Mouse (Mus musculus): Measurements from ENCODE around the gene Onecut3.

Gene Onecut3

DNA sequence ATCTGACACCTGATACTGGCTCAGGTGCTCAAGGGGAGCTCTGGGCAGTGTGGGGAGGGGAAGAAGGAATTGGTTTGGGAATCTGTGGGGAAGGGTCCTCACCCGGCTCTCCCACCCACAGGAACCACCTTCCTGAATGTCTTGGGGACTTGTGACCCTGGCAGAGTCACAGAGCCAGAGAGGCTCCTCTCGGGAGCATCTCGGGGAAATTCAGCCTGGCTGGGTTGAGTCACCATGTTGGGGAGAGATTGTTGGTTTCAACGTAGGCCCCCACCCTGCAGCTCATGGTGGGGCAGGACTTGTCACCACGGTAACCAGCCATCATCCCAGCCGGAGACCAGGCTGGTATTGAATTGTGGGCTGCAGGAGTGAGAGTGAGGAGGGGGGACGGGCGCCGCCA is 10.1 kb downstream of the Onecut3 start:
- no peak for DNase-seq

DNA sequence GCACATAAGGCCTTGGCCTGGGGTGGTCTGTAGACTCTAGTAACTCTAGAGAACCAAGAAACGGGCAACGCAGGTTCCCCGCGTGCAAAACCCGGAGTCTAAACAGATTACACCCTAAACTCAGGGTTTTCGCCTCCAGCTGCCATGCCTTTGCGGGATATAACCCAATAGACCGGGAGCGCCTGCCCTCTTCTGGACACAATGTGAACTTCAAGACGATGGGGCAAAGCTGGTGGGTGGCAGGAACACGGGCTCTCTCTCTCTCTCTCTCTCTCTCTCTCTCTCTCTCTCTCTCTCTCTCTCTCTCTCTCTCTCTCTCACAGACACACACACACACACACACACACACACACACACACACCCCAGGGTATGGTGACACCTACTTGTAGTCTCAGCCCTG is 11.6 kb downstream of the Onecut3 start:
- peak; percentile 62 to 87 for DNase-seq

DNA sequence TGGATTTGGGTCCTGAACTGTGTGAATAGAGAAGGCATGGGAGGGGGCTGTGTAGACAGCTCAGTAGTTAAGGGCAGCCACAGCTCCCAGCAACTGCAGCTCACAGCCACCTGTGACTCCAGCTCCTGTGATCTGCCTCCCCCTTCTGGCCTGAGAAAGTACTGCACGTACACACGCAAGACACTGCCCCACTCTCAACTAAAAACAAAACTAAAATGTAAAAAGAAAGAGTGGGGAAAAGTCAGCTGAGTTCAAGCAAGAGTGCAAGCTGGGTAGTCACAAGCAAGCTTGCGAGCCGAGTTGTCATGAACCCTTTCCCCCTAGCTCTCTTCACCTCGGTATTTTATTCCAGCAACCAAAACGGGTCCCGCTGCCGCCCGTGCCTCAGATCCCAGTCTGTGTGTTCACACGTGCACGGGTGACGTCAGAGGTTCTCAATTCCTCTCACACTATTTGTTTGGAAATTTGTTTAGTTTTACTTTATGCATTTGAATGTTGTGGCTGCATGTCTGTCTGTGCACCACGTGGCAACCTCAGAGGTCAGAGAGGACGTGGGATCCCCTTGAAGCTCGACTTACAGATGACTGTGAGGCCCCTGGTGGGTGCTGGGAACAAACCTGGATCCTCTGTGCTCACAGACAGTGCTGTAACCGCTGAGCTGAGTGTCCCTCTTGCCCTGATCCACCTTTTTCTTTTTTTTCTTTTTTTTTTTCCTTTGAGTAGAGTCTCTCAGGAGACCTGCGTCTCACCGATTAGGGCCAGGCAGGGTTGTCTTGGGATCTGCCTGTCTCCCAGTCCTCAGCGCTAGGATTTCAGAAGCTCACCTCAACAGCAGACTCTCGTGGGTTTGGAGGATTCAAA is 15.0 kb downstream of the Onecut3 start:
- peak; percentile 74 to 95 for DNase-seq

DNA sequence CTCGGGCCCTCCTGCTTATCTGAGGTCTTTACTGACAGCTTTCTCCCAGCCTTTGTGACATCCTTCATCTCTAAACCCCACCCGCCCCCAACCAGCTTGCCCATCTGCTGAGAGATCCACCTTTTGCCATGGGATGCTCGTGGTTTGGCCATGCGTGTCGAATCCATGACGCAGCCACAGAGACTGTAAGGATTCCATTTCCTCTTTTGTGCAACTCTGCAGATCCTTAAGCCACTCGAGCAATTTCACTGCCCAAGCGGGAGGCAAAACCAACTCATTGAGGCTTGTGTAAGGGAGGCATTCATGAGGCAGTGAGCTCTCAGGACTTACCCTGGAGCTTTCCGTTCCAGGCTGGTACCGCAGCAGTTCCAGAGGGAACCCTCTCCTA is 15.6 kb downstream of the Onecut3 start:
- DNase-seq, result no peak

DNA sequence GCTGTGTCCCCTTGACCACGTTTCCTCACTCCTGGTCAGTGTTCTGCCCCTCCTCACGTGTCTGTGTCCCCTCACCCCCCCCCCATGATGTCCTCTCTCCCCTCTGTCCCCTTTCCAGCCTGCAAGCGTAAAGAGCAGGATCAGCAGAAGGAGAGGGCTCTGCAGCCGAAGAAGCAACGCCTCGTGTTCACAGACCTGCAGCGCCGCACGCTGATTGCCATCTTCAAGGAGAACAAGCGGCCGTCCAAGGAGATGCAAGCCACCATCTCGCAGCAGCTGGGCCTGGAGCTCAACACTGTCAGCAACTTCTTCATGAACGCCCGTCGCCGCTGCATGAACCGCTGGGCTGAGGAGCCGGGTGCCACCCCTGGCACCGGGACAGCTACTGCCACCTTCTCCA is 19.1 kb downstream of the Onecut3 start:
- no peak for DNase-seq

DNA sequence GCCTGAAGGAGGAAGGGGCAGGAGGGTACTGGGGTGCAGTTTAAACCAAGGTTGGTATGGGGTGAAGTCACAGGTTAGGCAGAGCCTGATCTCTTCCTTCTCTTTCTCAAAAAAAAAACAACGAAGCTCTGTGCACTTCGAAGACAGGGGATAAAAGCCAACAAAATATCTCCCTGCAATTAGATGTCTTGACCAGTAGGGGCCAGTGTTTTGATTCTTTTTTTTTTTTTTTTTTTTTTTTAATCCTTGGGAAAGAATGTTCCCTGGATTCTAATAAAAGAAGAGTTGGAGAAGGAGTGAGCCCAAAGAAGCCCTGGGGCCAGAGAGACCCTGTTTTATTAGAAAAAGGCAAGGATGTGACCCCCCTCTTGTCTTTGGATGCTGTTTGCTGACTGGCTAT is 24.7 kb downstream of the Onecut3 start:
- DNase-seq, result no peak

DNA sequence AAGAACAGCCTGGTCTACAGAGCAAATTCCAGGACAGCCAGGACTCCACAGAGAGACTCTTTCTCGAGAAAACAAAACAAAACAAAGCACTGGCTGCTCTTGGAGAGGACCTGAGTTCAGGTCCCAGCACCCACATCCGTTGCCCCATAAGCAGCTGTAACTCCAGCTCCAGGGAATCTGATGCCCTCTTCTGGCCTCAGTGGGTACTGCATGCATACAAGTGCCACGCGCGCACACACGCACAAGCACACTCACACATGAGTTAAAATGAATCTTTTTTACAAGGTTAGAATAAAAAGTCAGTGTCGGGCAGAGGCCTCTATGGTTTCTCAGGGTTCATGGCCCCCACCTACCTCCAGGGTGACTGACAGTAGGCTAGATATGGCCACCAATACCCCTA is 28.7 kb downstream of the Onecut3 start:
- DNase-seq, result no peak

DNA sequence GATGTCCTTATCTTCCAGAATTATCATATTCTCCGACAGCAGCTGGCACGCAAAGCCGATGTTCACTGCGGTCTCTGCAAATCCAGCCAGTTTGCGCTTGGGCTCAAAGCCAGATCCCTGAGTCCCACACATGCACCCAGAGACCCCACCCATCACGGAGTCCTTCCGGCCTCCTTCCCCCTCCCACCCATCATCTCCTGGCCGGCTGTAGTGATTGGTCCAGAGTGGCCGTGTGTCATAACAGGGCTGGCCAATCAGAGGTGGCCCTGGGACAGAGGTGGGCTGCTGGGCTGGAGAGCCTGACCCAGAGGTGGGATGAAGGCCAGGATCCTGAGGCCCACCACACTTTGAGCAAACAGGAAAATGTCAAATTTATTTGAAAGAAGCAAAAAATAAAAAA is 31.5 kb downstream of the Onecut3 start:
- no peak for DNase-seq

DNA sequence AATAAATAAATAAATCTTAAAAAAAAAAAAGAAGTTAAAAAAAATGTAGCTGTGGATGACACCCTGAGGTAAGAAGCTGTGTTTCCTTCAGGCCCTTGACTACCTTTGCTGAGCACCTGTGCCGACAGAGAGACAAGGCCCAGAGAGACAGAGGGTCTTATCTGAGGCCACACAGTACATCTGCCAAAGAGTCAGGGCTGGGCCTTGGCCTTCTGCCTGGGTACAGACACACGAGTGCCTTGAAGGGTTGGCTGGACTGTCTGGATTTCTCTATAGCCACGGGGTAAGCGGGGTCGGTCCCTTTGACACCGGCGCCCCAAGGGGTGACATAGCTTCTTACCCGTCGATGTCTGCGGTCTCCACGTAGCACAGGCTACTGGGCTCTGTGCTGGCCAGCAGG is 38.1 kb downstream of the Onecut3 start:
- no peak for DNase-seq

DNA sequence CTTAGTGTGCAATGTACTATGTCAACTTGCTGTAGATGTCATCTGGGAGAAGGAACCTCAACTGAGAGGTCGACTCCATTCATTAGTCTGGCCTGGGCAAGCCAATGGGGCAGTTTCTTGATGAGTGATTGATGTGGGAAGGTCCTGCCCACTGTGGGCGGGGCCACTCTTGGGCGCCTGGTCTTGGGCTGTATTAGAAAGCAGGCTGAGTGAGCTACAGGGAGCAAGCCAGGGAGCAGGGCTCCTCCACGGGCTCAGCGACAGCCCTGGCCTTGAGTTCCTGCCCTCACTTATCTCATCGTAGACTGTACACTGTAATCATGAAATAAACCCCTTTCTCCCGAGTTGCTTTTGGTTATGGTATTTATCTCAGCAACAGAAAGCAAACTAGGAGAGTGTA is 39.1 kb downstream of the Onecut3 start:
- DNase-seq, result peak in 1 of 2 experiments; percentile 46

DNA sequence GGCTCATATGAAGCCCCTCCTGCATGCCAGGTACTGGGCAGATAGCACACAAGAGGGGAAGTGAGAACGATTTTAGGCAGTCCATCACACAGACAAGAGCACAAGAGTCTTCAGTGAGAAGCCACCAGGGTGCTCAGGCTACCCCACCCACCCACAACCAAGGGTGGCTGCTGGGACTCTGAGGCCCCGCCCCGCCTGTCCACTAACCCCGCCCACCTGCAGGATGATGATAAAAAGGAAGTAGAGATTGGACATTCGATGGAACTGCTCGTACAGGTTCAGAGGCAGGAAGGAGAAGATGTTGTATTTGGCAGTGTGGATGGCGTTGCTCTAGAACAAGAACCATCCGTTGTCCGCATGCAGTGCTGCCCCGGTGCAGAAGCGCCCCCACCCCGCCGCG is 40.4 kb downstream of the Onecut3 start:
- peak in 1 of 2 experiments; percentile 17 for DNase-seq

DNA sequence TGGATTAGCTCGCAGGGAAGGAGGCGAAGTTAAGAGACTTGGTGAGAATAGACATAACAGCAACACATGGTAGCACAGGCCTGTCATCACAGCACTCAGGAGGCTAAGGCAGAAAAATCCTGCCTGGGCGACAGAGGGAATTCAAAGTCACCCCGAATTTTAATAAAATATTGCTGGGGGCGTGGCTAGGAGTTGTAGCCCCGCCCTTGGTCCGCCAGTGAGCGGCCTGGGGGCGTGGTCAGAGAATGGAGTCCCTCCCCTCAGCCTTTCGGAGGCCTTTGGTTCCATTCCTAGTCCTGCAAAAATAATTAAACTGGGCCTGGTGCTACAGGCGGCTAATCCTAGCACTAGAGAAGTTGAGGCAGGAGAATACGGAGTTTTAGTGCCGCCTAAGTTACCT is 41.1 kb downstream of the Onecut3 start:
- DNase-seq, result peak in 1 of 2 experiments; percentile 58

DNA sequence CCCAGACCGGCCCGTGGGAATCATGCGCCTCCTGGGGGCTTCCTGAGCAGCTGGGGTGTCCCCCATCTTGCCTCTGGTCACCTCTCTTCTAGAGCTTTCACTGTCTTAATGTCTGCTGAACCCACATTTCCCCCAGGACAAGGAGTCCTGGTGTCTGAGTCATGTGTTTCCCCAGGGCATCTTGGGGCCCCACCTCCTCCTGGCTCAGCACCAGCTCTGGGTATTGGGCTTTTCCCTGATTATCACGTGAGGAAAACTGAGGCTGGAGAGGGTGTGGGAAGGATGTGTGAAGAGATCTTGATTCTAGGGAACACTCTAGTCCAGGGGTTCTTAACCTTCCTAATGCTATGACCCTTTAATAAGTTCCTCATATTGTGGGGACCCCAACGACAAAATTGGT is 43.5 kb downstream of the Onecut3 start:
- DNase-seq, result peak in 1 of 2 experiments; percentile 46

DNA sequence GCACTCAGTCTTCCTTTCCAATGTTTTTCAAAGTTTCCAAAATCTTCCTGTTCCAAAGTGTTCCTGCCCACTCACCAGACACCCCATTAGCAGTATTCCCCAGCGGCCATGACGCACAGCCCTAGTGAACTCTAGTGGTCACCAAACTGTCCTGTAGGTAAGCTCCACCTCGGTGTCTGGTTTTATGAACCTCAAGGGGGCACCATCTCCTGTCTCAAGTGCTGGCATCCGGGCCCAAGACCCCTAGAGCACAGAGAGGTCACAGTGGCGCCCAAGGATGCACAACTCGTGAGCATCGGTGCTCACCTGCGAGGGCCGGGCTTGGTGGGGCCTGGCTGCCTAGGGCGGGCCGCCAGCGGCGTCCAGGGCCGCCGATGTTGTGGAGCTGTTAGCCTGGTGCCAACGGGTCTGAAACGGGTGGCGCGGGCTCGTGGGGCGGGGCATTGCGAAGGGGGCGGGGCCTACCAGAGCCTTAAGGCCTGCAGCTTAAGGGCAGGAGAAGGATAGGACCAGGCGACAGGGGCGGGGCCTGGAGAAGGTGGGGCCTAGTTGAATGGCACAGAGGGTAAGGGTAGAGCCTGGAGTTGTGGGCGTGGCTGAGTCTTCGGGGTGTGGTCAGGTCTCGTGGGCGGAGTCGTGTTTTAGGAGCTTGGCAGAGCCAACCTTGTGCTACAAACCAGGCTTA is 44.2 kb downstream of the Onecut3 start, which contains the start of gene Atp8b3:
Gene Atp8b3 (minus strand): TSS at position 415 of the 685 bp plus-strand sequence.
- DNase-seq, result peak; percentile 86 to 91

DNA sequence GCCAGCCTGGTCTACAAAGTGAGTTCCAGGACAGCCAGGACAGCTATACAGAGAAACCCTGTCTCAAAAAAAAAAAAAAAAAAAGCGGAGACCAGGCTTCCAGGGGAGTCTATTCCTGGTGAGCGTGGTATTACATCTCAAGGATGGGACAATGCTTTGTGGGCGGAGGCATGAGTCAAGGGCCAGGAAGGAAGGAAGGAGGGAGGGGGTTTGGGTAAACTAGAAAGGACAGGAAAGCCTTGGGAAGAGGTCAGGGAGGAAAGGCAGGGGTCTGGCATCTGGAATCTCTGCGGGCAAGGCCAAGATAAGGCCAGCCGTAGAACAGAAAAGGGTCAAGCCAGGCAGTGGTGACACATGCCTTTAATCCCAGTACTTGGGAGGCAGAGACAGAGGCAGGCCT is 44.9 kb downstream of the Onecut3 start:
- peak in 1 of 2 experiments; percentile 3 for DNase-seq

DNA sequence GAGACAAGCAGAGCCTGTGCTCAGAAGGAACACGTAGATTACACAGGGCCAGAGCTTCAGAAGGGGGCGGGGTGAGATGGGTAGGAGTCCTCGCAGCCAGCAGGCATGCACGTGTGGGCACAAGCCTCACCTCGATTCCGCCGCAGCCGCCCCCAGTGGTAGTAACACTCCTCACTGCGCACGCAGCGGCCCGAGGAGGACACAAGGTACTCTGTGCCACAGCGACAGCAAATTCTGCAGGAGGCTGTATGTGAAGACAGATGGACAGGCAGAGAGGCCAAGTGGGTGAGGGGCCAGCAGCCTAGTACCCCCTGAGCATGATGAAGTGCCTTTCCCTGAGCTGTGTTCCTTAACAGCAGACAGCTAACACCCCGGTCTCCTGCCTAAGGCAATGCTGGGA is 49.2 kb downstream of the Onecut3 start:
- peak in 1 of 2 experiments; percentile 2 for DNase-seq

DNA sequence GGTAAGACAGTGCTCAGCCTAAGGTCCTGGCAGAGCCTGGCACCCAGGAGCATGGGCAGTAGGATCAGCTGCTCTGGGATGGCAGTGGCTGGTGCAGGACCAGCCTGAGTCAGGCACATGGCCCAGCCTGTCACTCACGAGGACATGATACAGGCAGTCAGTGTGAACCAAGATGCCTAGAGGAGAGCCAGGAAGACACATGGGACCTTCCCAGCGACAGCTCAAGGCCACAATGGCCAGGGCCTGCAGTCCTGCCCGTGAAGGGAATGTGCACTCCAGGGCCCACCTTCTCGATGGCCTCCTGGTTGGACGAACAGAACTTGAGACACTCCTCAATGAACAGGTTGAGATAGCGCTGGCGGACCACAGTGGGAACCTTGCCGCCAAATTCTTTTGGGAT is 51.0 kb downstream of the Onecut3 start:
- DNase-seq, result peak in 1 of 2 experiments; percentile 1

DNA sequence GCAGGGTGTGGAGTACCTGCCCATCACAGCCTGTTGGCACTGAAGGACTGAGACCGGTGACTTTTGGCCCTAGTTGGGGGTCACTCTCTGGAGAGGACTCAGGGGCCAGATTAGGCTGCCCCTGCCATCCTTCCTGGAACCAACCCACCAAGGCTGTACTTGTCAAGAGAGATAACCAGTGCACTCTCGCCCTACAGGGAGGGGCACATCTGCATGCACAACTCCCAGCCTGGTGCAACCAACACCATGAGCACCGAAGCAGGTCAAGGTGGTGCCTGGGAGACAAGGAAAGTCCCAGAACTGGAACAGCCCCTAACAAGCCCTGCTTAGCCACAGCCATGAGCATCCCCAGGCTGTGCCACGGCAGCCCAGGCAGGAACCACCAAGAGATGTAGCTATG is 52.3 kb downstream of the Onecut3 start:
- DNase-seq, result no peak

DNA sequence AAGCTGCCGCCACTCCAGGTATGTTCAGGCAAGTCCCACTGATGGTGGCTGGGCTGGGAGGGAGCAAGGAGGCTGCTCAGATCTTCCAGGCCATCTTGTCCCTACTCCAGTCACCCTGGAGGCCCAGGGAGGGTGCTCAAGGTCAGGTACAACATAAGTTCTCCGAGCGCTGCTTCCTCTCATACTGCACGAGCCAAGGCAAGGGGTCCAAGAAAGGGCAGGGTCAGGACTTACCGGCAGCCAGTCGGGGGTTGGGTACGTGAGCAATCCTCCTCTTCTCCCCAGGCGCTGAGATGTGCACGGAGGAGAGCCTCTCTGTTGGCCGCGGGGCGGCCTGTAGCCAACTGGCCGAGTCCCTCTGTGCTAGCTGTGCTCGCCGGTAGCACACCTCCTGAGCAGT is 52.9 kb downstream of the Onecut3 start:
- DNase-seq, result no peak

DNA sequence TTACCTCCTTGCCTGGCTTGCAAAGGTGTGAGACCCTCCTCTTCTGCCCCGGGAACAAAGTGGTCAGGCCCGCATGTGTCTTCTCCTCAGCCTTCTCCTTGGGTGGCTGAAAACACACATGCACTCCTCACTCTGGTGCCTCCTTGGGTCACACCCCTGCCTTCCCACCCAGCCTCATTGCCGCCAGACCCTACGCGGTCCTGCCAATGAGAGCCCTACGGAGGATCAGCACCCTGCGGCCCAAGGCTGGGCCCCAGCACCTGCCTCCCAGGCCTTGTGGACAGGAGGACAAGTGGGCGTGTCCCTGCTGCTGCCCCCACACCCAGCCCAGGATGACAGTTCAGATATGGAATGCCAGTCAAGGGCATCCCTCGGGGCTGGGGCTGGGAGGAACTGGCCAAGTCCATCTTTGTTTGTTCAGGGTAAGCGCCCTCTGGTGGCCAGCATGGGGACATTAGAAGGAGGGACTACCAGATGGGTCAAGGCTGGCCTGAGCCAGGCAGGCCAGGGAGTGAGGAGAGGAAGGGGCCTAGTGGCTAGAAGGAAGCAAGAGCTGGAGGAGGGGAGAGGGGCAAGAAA is 53.9 kb downstream of the Onecut3 start:
- peak; percentile 49 to 81 for DNase-seq

DNA sequence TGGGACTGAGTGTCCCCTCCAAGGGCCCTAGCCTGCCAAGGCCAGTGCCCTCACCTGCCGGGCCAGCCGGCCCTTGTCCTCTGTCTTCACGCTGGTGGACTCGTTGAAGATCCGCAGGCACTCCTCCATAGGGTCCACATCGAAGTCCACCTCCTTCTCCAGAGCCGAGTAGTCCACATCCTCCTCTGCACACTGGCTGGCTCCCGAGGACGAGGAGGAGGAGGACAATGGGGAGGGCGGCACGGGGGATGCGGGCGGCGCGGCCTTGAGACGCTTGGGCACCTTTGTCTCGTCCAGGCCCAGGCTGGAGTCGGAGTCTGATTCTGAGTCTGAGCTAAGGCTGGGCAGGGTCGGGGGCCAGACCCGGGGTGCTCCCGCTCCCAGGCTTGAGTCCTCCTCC is 54.6 kb downstream of the Onecut3 start:
- DNase-seq, result no peak

DNA sequence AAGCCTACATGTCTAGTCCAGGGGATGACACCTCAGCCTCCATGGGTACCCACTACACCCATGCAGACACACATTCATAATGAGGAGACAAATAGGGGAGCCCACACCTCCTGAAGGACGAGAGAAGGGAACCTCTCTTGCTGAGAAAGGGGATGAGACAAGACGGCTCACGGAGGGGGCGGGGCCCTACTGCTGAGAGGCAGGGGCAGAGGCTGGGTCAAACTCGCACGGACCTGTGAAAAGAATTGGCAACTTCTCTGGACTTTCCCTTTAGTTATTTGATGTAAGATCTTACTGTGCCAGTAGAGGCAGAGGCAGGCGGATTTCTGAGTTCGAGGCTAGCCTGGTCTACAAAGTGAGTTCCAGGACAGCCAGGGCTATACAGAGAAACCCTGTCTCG is 57.7 kb downstream of the Onecut3 start:
- peak in 1 of 2 experiments; percentile 51 for DNase-seq

DNA sequence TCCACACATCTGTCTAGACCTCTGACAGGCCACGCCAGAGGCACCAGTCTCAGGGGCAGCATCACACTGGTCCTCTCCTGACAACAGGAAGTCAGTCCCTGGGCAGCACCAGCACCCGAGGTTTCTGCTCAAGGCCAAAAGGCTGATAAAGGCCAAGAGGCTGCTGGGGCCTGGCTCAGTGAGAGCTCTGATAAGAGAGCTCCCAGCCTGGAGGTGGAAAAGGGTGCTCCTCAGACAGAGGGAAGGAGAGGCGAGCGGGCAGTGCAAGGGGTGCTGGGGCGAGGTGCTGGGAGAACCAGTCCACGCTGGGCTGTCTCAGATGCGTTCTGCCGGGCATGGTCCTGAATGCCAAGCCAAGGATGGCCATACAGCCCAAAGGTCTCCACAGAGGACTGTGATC is 58.9 kb downstream of the Onecut3 start:
- DNase-seq, result no peak

DNA sequence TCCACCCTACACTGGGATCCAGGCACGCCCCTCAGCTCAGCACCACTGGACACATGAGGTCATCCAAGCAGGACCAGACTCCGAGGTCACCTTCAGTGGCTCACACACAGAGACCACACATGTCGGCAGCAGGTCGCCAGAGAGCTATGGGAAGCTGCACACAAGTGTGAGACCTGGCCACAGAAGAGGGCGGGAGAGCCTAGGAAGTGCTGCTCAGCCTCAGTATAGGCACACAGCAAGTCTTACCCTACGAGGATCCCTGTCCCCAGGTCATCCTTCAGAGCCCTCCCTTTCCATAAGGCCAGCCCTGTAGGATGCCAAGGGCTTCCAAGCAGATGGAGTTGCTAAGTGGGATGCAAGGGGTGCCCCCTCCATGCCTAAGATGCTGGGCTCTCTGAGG is 59.4 kb downstream of the Onecut3 start:
- DNase-seq, result no peak
